ENCODE assay signal across 29 mouse cellular contexts in the genomic region with DNA sequence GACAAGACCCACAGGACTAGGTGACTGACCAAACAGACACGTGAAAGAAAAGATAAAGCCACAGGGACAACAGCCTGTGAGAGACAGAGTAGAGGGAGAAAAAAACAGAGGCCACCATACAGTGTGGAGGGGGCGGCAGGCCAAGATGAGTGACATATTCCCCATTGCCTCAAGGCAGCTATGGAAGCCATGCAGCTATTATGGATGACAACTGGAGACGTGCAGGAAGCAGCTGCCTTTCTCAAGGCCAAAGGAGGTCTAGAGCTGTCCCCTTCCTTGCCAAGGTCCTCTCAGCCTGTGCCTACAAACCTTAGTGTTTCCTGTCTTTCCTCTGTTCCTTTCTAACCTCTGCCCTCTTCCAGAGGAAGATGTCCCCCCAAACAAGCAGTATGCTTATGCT. TPM values are rescaled to one million over a fixed set of nuclear protein-coding genes. Genes with fewer than 3 reads are reported as not detected.
A peak's percentile ranks its signal among the peaks of the same experiment; 100 is the strongest.
DNase-seq lines count a peak whose midpoint lies in the region; ATAC-seq and TF ChIP-seq lines count a peak whose summit lies in the region.
"Had no signal": no experiment of that assay in that cellular context is flagged by ENCODE, and none has a peak within 500 bp of the region (broad histone marks: within the 10 kb centered on the region; RNA-seq: fewer than 3 reads in every experiment).

No protein-coding gene starts in this region.

- DNase-seq in gastrocnemius, adult 2 months: no peak
- DNase-seq in gastrocnemius, postnatal 14 days: no peak
- no peak for DNase-seq in heart, postnatal 25 days (ENCODE audit: low spot score)
- no peak for DNase-seq in lung, postnatal 25 days (ENCODE audit: low spot score)
- DNase-seq in liver, postnatal 0 days: no peak
- DNase-seq in right cerebral cortex, adult 2 months (ENCODE audit: low spot score in 2 of 2): no peak
- DNase-seq: adrenal gland, adult 8-10 months; cerebellum, adult 2 months; cerebellum, postnatal 25 days; embryo, embryonic 11 days; kidney, adult 11 months; kidney, postnatal 14 days; left cerebral cortex, postnatal 4 days; lung, adult 2 months; right cerebral cortex, postnatal 14 days had no signal

- H3K4me3 ChIP-seq in gastrocnemius, adult 2 months: peak overlapping the region; percentile 56
- peak overlapping the region; percentile 29 for H3K4me3 ChIP-seq in heart, embryonic 13.5 days
- no peak overlapping the region for H3K4me3 ChIP-seq in lung, embryonic 15.5 days
- H3K4me3 ChIP-seq in liver, postnatal 0 days (ENCODE audit: low read depth, low read length): no peak overlapping the region
- H3K4me3 ChIP-seq: embryonic facial prominence, embryonic 13.5 days; erythroblast, embryonic 14.5 days; forebrain, embryonic 12.5 days; hindbrain, embryonic 12.5 days; limb, embryonic 15.5 days; midbrain, embryonic 13.5 days had no signal

- H3K9ac ChIP-seq in heart, embryonic 13.5 days: peak overlapping the region; percentile 74
- no peak overlapping the region for H3K9ac ChIP-seq in lung, embryonic 15.5 days
- no peak overlapping the region for H3K9ac ChIP-seq in liver, postnatal 0 days (replicated peaks)
- H3K9ac ChIP-seq: embryonic facial prominence, embryonic 13.5 days; forebrain, embryonic 12.5 days; hindbrain, embryonic 12.5 days; limb, embryonic 15.5 days; midbrain, embryonic 13.5 days had no signal

- no peaks in the 10 kb centered on the region for H3K9me3 ChIP-seq in heart, embryonic 13.5 days
- H3K9me3 ChIP-seq in lung, embryonic 15.5 days: no peaks in the 10 kb centered on the region
- no peaks in the 10 kb centered on the region for H3K9me3 ChIP-seq in liver, postnatal 0 days (ENCODE audit: low read length)
- H3K9me3 ChIP-seq: embryonic facial prominence, embryonic 13.5 days; forebrain, embryonic 12.5 days; hindbrain, embryonic 12.5 days; limb, embryonic 15.5 days; megakaryocyte, embryonic 14.5 days; midbrain, embryonic 13.5 days had no signal

- 22% methylated on average over 3 of the region's 3 CpGs for WGBS in heart, embryonic 13.5 days
- WGBS in lung, embryonic 15.5 days: 29% methylated on average over 3 of the region's 3 CpGs
- WGBS in liver, postnatal 0 days (ENCODE audit: insufficient replicate concordance): 52% methylated on average over 3 of the region's 3 CpGs

- peaks cover 53% of the 10 kb centered on the region for H3K4me1 ChIP-seq in heart, embryonic 13.5 days
- peaks cover 11% of the 10 kb centered on the region for H3K4me1 ChIP-seq in lung, embryonic 15.5 days
- no peaks in the 10 kb centered on the region for H3K4me1 ChIP-seq in liver, postnatal 0 days (ENCODE audit: insufficient read depth)
- H3K4me1 ChIP-seq: embryonic facial prominence, embryonic 13.5 days; forebrain, embryonic 12.5 days; hindbrain, embryonic 12.5 days; limb, embryonic 15.5 days; midbrain, embryonic 13.5 days had no signal

- intact Hi-C loops in gastrocnemius, adult 2 months (cut with DNase I): no loop called here
- intact Hi-C loops in gastrocnemius, postnatal 14 days (cut with DNase I; ENCODE audit: low total_unique reads): no loop called here
- intact Hi-C loops in heart, postnatal 25 days (cut with DNase I): no loop called here

- TF ChIP-seq CTCF in gastrocnemius, adult 2 months (IDR thresholded peaks at IDR 0.05): no peak
- no peak for TF ChIP-seq CTCF in liver, postnatal 0 days (IDR thresholded peaks at IDR 0.05; ENCODE audit: low read depth)

- H3K4me2 ChIP-seq in heart, embryonic 13.5 days: peak overlapping the region; percentile 61
- 0 out of 2 replicates have a peak overlapping the region, but pooled peaks have one; percentile 0 for H3K4me2 ChIP-seq in lung, embryonic 15.5 days
- no peak overlapping the region for H3K4me2 ChIP-seq in liver, postnatal 0 days (ENCODE audit: low read depth, low read length)
- H3K4me2 ChIP-seq: embryonic facial prominence, embryonic 13.5 days; forebrain, embryonic 12.5 days; hindbrain, embryonic 12.5 days; limb, embryonic 15.5 days; midbrain, embryonic 13.5 days had no signal

- H3K36me3 ChIP-seq in heart, embryonic 13.5 days: no peaks in the 10 kb centered on the region
- no peaks in the 10 kb centered on the region for H3K36me3 ChIP-seq in lung, embryonic 15.5 days
- H3K36me3 ChIP-seq in liver, postnatal 0 days (replicated peaks; ENCODE audit: insufficient read depth, low read length): no peaks in the 10 kb centered on the region
- H3K36me3 ChIP-seq: embryonic facial prominence, embryonic 13.5 days; forebrain, embryonic 12.5 days; hindbrain, embryonic 12.5 days; limb, embryonic 15.5 days; midbrain, embryonic 13.5 days had no signal

- H3K27ac ChIP-seq in gastrocnemius, adult 2 months: peak overlapping the region; percentile 86
- peak overlapping the region; percentile 99 for H3K27ac ChIP-seq in heart, embryonic 13.5 days (replicated peaks)
- peak overlapping the region; percentile 84 for H3K27ac ChIP-seq in lung, embryonic 15.5 days
- peak overlapping the region; percentile 29; the same call in 1 of the 2 replicates for H3K27ac ChIP-seq in liver, postnatal 0 days (ENCODE audit: low read depth)
- H3K27ac ChIP-seq: embryonic facial prominence, embryonic 13.5 days; forebrain, embryonic 12.5 days; hindbrain, embryonic 12.5 days; limb, embryonic 15.5 days; midbrain, embryonic 13.5 days; stomach, postnatal 0 days had no signal

- ATAC-seq in heart, embryonic 13.5 days (ENCODE audit: extremely low read depth, insufficient number of reproducible peaks, low FRiP score, low TSS enrichment): no peak
- ATAC-seq in lung, embryonic 15.5 days (ENCODE audit: borderline replicate concordance, extremely low read depth, low FRiP score, low TSS enrichment): peak; percentile 74
- ATAC-seq in liver, postnatal 0 days: peak; percentile 8; the same call in 1 of the 2 replicates
- ATAC-seq: activated CD4-positive, CD25-positive, alpha-beta regulatory T cell, adult 4 months; midbrain, embryonic 13.5 days had no signal

- TF ChIP-seq EP300 in liver, postnatal 0 days (IDR thresholded peaks at IDR 0.05; ENCODE audit: low read depth): no peak

- peaks cover 4% of the 10 kb centered on the region for H3K27me3 ChIP-seq in heart, embryonic 13.5 days (replicated peaks)
- H3K27me3 ChIP-seq in lung, embryonic 15.5 days: no peaks in the 10 kb centered on the region
- H3K27me3 ChIP-seq in liver, postnatal 0 days (ENCODE audit: insufficient read depth, low read length): no peaks in the 10 kb centered on the region
- H3K27me3 ChIP-seq: hindbrain, embryonic 12.5 days; limb, embryonic 15.5 days; midbrain, embryonic 13.5 days had no signal

RNA-seq across cellular contexts. Expression of a gene that starts 12.2 kb away (rescaled TPM):
- total RNA-seq in gastrocnemius, adult 2 months (2021): 10 to 100 TPM; 13.4 to 24.4 TPM
- total RNA-seq in gastrocnemius, postnatal 14 days (2021): 1 to 10 TPM; 5.9 to 7.7 TPM
- 24.6 and 28.9 TPM in 2 replicates for polyA plus RNA-seq in heart, embryonic 13.5 days (2015; fragmentation: Nextera tagmentation; extraction: Ambion mirVana)
- 10 to 100 TPM; 29.3 to 30.4 TPM for total RNA-seq in heart, postnatal 25 days (2021)
- 2.0 and 4.4 TPM in 2 replicates for polyA plus RNA-seq in lung, embryonic 15.5 days (2015; fragmentation: Nextera tagmentation; extraction: Ambion mirVana)
- 27.5 and 30.2 TPM in 2 replicates for polyA plus RNA-seq in liver, postnatal 0 days (2015; fragmentation: Nextera tagmentation; extraction: Ambion mirVana)
- total RNA-seq: monocyte, adult 5-6 weeks; neutrophil, adult 5-6 weeks had no signal
- polyA plus RNA-seq: activated CD4-positive, CD25-positive, alpha-beta regulatory T cell, adult 4 months; erythroblast, embryonic 14.5 days; forebrain, embryonic 12.5 days; midbrain, embryonic 13.5 days had no signal

RNA-seq across cellular contexts. Expression of a gene that starts 23.3 kb away (rescaled TPM):
- total RNA-seq in gastrocnemius, adult 2 months (2021): not detected
- not detected for total RNA-seq in gastrocnemius, postnatal 14 days (2021)
- polyA plus RNA-seq in heart, embryonic 13.5 days (2015; fragmentation: Nextera tagmentation; extraction: Ambion mirVana): 0.06 TPM in 1 of 2 replicates, not detected in the other
- not detected for total RNA-seq in heart, postnatal 25 days (2021)
- 0.22 and 0.26 TPM in 2 replicates for polyA plus RNA-seq in lung, embryonic 15.5 days (2015; fragmentation: Nextera tagmentation; extraction: Ambion mirVana)
- not detected in 2 replicates for polyA plus RNA-seq in liver, postnatal 0 days (2015; fragmentation: Nextera tagmentation; extraction: Ambion mirVana)
- total RNA-seq: adrenal gland, adult 8-10 months; gastrocnemius, postnatal 4 days; monocyte, adult 5-6 weeks; neutrophil, adult 5-6 weeks had no signal
- polyA plus RNA-seq: activated CD4-positive, CD25-positive, alpha-beta regulatory T cell, adult 4 months; embryonic facial prominence, embryonic 13.5 days; erythroblast, embryonic 14.5 days; forebrain, embryonic 12.5 days; hindbrain, embryonic 12.5 days; limb, embryonic 15.5 days; midbrain, embryonic 13.5 days had no signal

Comparison
In these comparisons a context has a peak if more than half of its experiments do, and no peak if none do; other contexts are left out.
1. H3K27ac ChIP-seq: peak in every context shown above with its lines; median percentile 99 in heart, embryonic 13.5 days; 86 in gastrocnemius, adult 2 months; 84 in lung, embryonic 15.5 days; 29 in liver, postnatal 0 days.
2. H3K4me3 ChIP-seq: peak in gastrocnemius, adult 2 months (single experiment) and heart, embryonic 13.5 days (single experiment); none in lung, embryonic 15.5 days (single experiment) and liver, postnatal 0 days (single experiment).